Comparison of ENCODE assay signal across 8 mouse cellular contexts in genomic region chr8:70674109-70674508, GRCm38 (mm10). TPM values are rescaled to one million over a fixed set of nuclear protein-coding genes. Genes with fewer than 3 reads are reported as not detected.
DNase-seq lines count a peak whose midpoint lies in the region; ATAC-seq and TF ChIP-seq lines count a peak whose summit lies in the region.

No protein-coding gene starts in this region.

- intact Hi-C loops in heart, postnatal 36 days (cut with DNase I), result loop anchor here (5.0 kb wide), 1 partner anchor 78 kb away; the partner anchor contains the start of gene Rab3a

- peaks cover 27% of the 10 kb centered on the region for H3K36me3 ChIP-seq in heart, embryonic 13.5 days
- H3K36me3 ChIP-seq in forebrain, postnatal 0 days (ENCODE audit: insufficient read depth), result peaks cover 16% of the 10 kb centered on the region
- H3K36me3 ChIP-seq in midbrain, embryonic 10.5 days, result peaks cover 31% of the 10 kb centered on the region

- no peaks in the 10 kb centered on the region for H3K9me3 ChIP-seq in heart, embryonic 13.5 days
- no peaks in the 10 kb centered on the region for H3K9me3 ChIP-seq in forebrain, postnatal 0 days (ENCODE audit: low read length)
- H3K9me3 ChIP-seq in midbrain, embryonic 10.5 days (replicated peaks), result no peaks in the 10 kb centered on the region

- peak overlapping the region; percentile 96 for H3K27ac ChIP-seq in heart, embryonic 13.5 days (replicated peaks)
- peak overlapping the region; percentile 96 for H3K27ac ChIP-seq in forebrain, postnatal 0 days (ENCODE audit: low read depth, low read length)
- H3K27ac ChIP-seq in midbrain, embryonic 10.5 days (replicated peaks), result peak overlapping the region; percentile 98

- ATAC-seq in heart, embryonic 13.5 days (ENCODE audit: extremely low read depth, insufficient number of reproducible peaks, low FRiP score, low TSS enrichment), result no peak
- ATAC-seq in forebrain, postnatal 0 days, result no peak
- no peak for ATAC-seq in monocyte, adult 5-6 weeks (replicated peaks; ENCODE audit: insufficient number of reproducible peaks, low FRiP score, low TSS enrichment, poor library complexity, severe bottlenecking)

- WGBS in heart, embryonic 13.5 days, result 81% methylated on average over 3 of the region's 3 CpGs
- WGBS in forebrain, postnatal 0 days, result 84% methylated on average over 3 of the region's 3 CpGs
- WGBS in midbrain, embryonic 10.5 days, result 88% methylated on average over 3 of the region's 3 CpGs

- TF ChIP-seq CTCF in forebrain, postnatal 0 days (IDR thresholded peaks at IDR 0.05; ENCODE audit: low read depth), result no peak

- no peaks in the 10 kb centered on the region for H3K27me3 ChIP-seq in heart, embryonic 13.5 days (replicated peaks)
- H3K27me3 ChIP-seq in forebrain, postnatal 0 days (ENCODE audit: insufficient read depth, low read length), result no peaks in the 10 kb centered on the region
- no peaks in the 10 kb centered on the region for H3K27me3 ChIP-seq in midbrain, embryonic 10.5 days (ENCODE audit: low read depth, poor library complexity, severe bottlenecking)

- peak overlapping the region; percentile 72 for H3K4me2 ChIP-seq in heart, embryonic 13.5 days
- H3K4me2 ChIP-seq in forebrain, postnatal 0 days (ENCODE audit: low read depth), result peak overlapping the region; percentile 55

- no peak for DNase-seq in heart, postnatal 36 days
- DNase-seq in ES-CJ7 (ENCODE audit: low read depth, low spot score), result peak; percentile 48
- no peak for DNase-seq in forebrain, postnatal 0 days
- no peak for DNase-seq in midbrain, embryonic 10.5 days (ENCODE audit: low spot score)
- DNase-seq in c-Kit-positive CD71-positive TER-119-positive erythroid progenitor cells, embryonic 14.5 days (ENCODE audit: low spot score), result no peak
- no peak for DNase-seq in retina, embryonic 14.5 days (ENCODE audit: low spot score)

- peaks cover 32% of the 10 kb centered on the region for H3K4me1 ChIP-seq in heart, embryonic 13.5 days
- H3K4me1 ChIP-seq in forebrain, postnatal 0 days (ENCODE audit: insufficient read depth), result peaks cover 14% of the 10 kb centered on the region
- peaks cover 23% of the 10 kb centered on the region for H3K4me1 ChIP-seq in midbrain, embryonic 10.5 days

- peak overlapping the region; percentile 74 for H3K4me3 ChIP-seq in heart, embryonic 13.5 days
- peak overlapping the region; percentile 66 for H3K4me3 ChIP-seq in forebrain, postnatal 0 days (ENCODE audit: low read depth, low read length)
- H3K4me3 ChIP-seq in midbrain, embryonic 10.5 days, result peak overlapping the region; percentile 74

- H3K9ac ChIP-seq in heart, embryonic 13.5 days, result peak overlapping the region; percentile 81
- H3K9ac ChIP-seq in forebrain, postnatal 0 days, result peak overlapping the region; percentile 67

RNA-seq across cellular contexts. Expression of gene Lsm4, which starts 1.1 kb away (rescaled TPM):
- 269 and 297 TPM in 2 replicates for polyA plus RNA-seq in heart, embryonic 13.5 days (2015; fragmentation: Nextera tagmentation; extraction: Ambion mirVana)
- 10 to 100 TPM; 64.0 to 66.8 TPM for total RNA-seq in heart, postnatal 36 days (2021)
- 93.7 and 140 TPM in 2 replicates for total RNA-seq in forebrain, postnatal 0 days (2014; rRNA removed)
- polyA plus RNA-seq in forebrain, postnatal 0 days (2015; fragmentation: Nextera tagmentation; extraction: Ambion mirVana), result 177 and 231 TPM in 2 replicates
- 315 and 355 TPM in 2 replicates for polyA plus RNA-seq in midbrain, embryonic 10.5 days (2016; fragmentation: Nextera tagmentation; extraction: Ambion mirVana)
- total RNA-seq in monocyte, adult 5-6 weeks (2017), result 69.1 to 93.3 TPM (median 80.9 TPM) in 3 replicates

RNA-seq across cellular contexts. Expression of gene Pgpep1, which starts 13.9 kb away (rescaled TPM):
- 33.7 and 37.3 TPM in 2 replicates for polyA plus RNA-seq in heart, embryonic 13.5 days (2015; fragmentation: Nextera tagmentation; extraction: Ambion mirVana)
- total RNA-seq in heart, postnatal 36 days (2021), result 10 to 100 TPM; 39.6 to 44.9 TPM
- 22.1 and 23.8 TPM in 2 replicates for total RNA-seq in forebrain, postnatal 0 days (2014; rRNA removed)
- polyA plus RNA-seq in forebrain, postnatal 0 days (2015; fragmentation: Nextera tagmentation; extraction: Ambion mirVana), result 22.1 and 26.1 TPM in 2 replicates
- 51.8 and 89.7 TPM in 2 replicates for polyA plus RNA-seq in midbrain, embryonic 10.5 days (2016; fragmentation: Nextera tagmentation; extraction: Ambion mirVana)
- 2.3 to 4.9 TPM (median 3.3 TPM) in 3 replicates for total RNA-seq in monocyte, adult 5-6 weeks (2017)

RNA-seq across cellular contexts. Expression of gene Jund, which starts 24.6 kb away (rescaled TPM):
- 68.6 and 76.9 TPM in 2 replicates for polyA plus RNA-seq in heart, embryonic 13.5 days (2015; fragmentation: Nextera tagmentation; extraction: Ambion mirVana)
- total RNA-seq in heart, postnatal 36 days (2021), result 100 to 1,000 TPM; 124 to 138 TPM
- total RNA-seq in forebrain, postnatal 0 days (2014; rRNA removed), result 333 and 392 TPM in 2 replicates
- 108 and 114 TPM in 2 replicates for polyA plus RNA-seq in forebrain, postnatal 0 days (2015; fragmentation: Nextera tagmentation; extraction: Ambion mirVana)
- polyA plus RNA-seq in midbrain, embryonic 10.5 days (2016; fragmentation: Nextera tagmentation; extraction: Ambion mirVana), result 62.5 and 78.6 TPM in 2 replicates
- 131 to 182 TPM (median 168 TPM) in 3 replicates for total RNA-seq in monocyte, adult 5-6 weeks (2017)

RNA-seq across cellular contexts. Expression of gene Iqcn, which starts 29.1 kb away (rescaled TPM):
- polyA plus RNA-seq in heart, embryonic 13.5 days (2015; fragmentation: Nextera tagmentation; extraction: Ambion mirVana), result not detected in 2 replicates
- under 1 TPM in 1 of 2 experiments, not detected in 1; 0.06 TPM for total RNA-seq in heart, postnatal 36 days (2021)
- total RNA-seq in forebrain, postnatal 0 days (2014; rRNA removed), result 0.33 TPM in 1 of 2 replicates, not detected in the other
- 0.03 and 0.08 TPM in 2 replicates for polyA plus RNA-seq in forebrain, postnatal 0 days (2015; fragmentation: Nextera tagmentation; extraction: Ambion mirVana)
- not detected in 2 replicates for polyA plus RNA-seq in midbrain, embryonic 10.5 days (2016; fragmentation: Nextera tagmentation; extraction: Ambion mirVana)
- total RNA-seq in monocyte, adult 5-6 weeks (2017), result 0.67 to 0.78 TPM in 2 of 3 replicates, not detected in the other

RNA-seq across cellular contexts. Expression of gene Gdf15, which starts 41.9 kb away (rescaled TPM):
- polyA plus RNA-seq in heart, embryonic 13.5 days (2015; fragmentation: Nextera tagmentation; extraction: Ambion mirVana), result 0.86 and 1.2 TPM in 2 replicates
- total RNA-seq in heart, postnatal 36 days (2021), result 1 to 10 TPM in 1 of 2 experiments, under 1 TPM in 1; 0.22 to 1.6 TPM
- 0.90 TPM in 1 of 2 replicates, not detected in the other for total RNA-seq in forebrain, postnatal 0 days (2014; rRNA removed)
- 0.18 and 0.26 TPM in 2 replicates for polyA plus RNA-seq in forebrain, postnatal 0 days (2015; fragmentation: Nextera tagmentation; extraction: Ambion mirVana)
- polyA plus RNA-seq in midbrain, embryonic 10.5 days (2016; fragmentation: Nextera tagmentation; extraction: Ambion mirVana), result not detected in 2 replicates
- 0.19 to 3.8 TPM in 2 of 3 replicates, not detected in the other for total RNA-seq in monocyte, adult 5-6 weeks (2017)
